Mouse (Mus musculus) stomach, embryonic 14.5 days (tissue): Measurements from ENCODE around the gene Speer4d. TPM values are rescaled to one million over a fixed set of nuclear protein-coding genes. Genes with fewer than 3 reads are reported as not detected.
"Not testable (repeated sequence)": the region's sequence is repeated elsewhere in the genome, so short reads cannot be mapped to it uniquely, and the experiment has no call there.

Source experiments
- ATAC-seq: fragments of 200-750 bp; cut with Nextera tagmentation; 2 replicates; pipeline ENCODE4 v1.8.0; 2017; ENCODE audit warnings: low read depth, moderate TSS enrichment; ENCODE audit not compliant: insufficient number of reproducible peaks, insufficient read depth, low FRiP score
- H3K27ac ChIP-seq: fragments of 300-500 bp; sonication (generic); 2 replicates; pipeline ENCODE4 v1.5.1; 2014; ENCODE audit warnings: mild to moderate bottlenecking, low read length, moderate library complexity, mixed read lengths
- H3K27me3 ChIP-seq: fragments of 300-500 bp; sonication (generic); 2 replicates; pipeline ENCODE4 v1.6.1; 2014; ENCODE audit warnings: low read length, control low read depth, mixed read lengths; ENCODE audit not compliant: control insufficient read depth, insufficient read depth
- H3K36me3 ChIP-seq: fragments of 300-500 bp; sonication (generic); 2 replicates; pipeline ENCODE4 v1.6.1; 2014; ENCODE audit warnings: mild to moderate bottlenecking, control low read depth, low read length, moderate library complexity, mixed read lengths; ENCODE audit not compliant: control insufficient read depth, insufficient read depth
- H3K4me1 ChIP-seq: fragments of 300-500 bp; sonication (generic); 2 replicates; pipeline ENCODE4 v1.6.1; 2014; ENCODE audit warnings: low read length, control low read depth, mixed read lengths; ENCODE audit not compliant: control insufficient read depth, insufficient read depth
- H3K4me2 ChIP-seq: fragments of 300-500 bp; sonication (generic); replicated peaks from 2 replicates; pipeline ENCODE4 v1.6.1; 2014; ENCODE audit warnings: low read depth, low read length, control low read depth
- H3K4me3 ChIP-seq: fragments of 300-500 bp; sonication (generic); 2 replicates; pipeline ENCODE4 v1.5.1; 2014; ENCODE audit warnings: low read depth, low read length, control low read depth
- H3K9ac ChIP-seq: fragments of 300-500 bp; sonication (generic); replicated peaks from 2 replicates; pipeline ENCODE4 v1.6.1; 2014; ENCODE audit warnings: low read depth, mild to moderate bottlenecking, control low read depth, low read length, moderate library complexity, mixed read lengths
- H3K9me3 ChIP-seq: fragments of 300-500 bp; sonication (generic); 2 replicates; pipeline ENCODE4 v1.6.1; 2016; ENCODE audit warnings: low read depth, low read length, control low read depth; ENCODE audit not compliant: control insufficient read depth
- WGBS: fragments of 180-500 bp; shearing (Covaris S2); extraction: QIAGEN DNeasy Blood & Tissue Kit; methylation state at CpG from one replicate; pipeline ENCODE4 v1.1.7; 2014; 5-methylcytosine and 5-hydroxymethylcytosine counted together
- polyA plus RNA-seq: library from polyadenylated mRNA; unstranded; fragments of >200 nt; fragmentation: Nextera tagmentation; extraction: Ambion mirVana; gene quantifications from 2 replicates; pipeline ENCODE4 v1.2.1, GENCODE M21; 2014

Gene Speer4d
- polyA plus RNA-seq, 1 experiment from 2014 or later: not detected

GRCm38 (mm10) chr5:15630068-15630467 lies 11.2 kb downstream of the Speer4d start:
- 30% methylated on average over 5 of the region's 5 CpGs for WGBS

GRCm38 (mm10) chr5:15637637-15638036 lies 18.8 kb downstream of the Speer4d start:
- WGBS: 65% methylated on average over 2 of the region's 2 CpGs
- not testable (repeated sequence) for H3K9ac ChIP-seq, H3K27ac ChIP-seq, H3K36me3 ChIP-seq, H3K4me1 ChIP-seq, H3K4me2 ChIP-seq, H3K9me3 ChIP-seq, H3K27me3 ChIP-seq, H3K4me3 ChIP-seq
- 0 out of 2 replicates have a peak, but pooled peaks have one; percentile 63 for ATAC-seq

More at GRCm38 (mm10) chr5:15630068-15630467, 11.2 kb downstream of the Speer4d start:
- not testable (repeated sequence) for H3K9me3 ChIP-seq, H3K4me1 ChIP-seq, H3K27ac ChIP-seq, H3K4me3 ChIP-seq, H3K9ac ChIP-seq, ATAC-seq, H3K4me2 ChIP-seq, H3K27me3 ChIP-seq, H3K36me3 ChIP-seq

- WGBS: 29% methylated on average over 6 of the region's 6 CpGs
- H3K4me2 ChIP-seq, H3K4me3 ChIP-seq, H3K27ac ChIP-seq, H3K36me3 ChIP-seq, H3K9me3 ChIP-seq, H3K4me1 ChIP-seq, ATAC-seq, H3K27me3 ChIP-seq, H3K9ac ChIP-seq: not testable (repeated sequence)
Measured at GRCm38 (mm10) chr5:15645707-15646106, 26.8 kb downstream of the Speer4d start.

- H3K4me3 ChIP-seq, H3K4me2 ChIP-seq, ATAC-seq, H3K9me3 ChIP-seq, H3K27me3 ChIP-seq, H3K27ac ChIP-seq, H3K9ac ChIP-seq, H3K36me3 ChIP-seq, H3K4me1 ChIP-seq: not testable (repeated sequence)
- WGBS: 86% methylated on average over 2 of the region's 2 CpGs
Measured at GRCm38 (mm10) chr5:15652334-15652733, 33.5 kb downstream of the Speer4d start.

- not testable (repeated sequence) for ATAC-seq, H3K9ac ChIP-seq, H3K4me1 ChIP-seq, H3K9me3 ChIP-seq, H3K4me2 ChIP-seq, H3K27me3 ChIP-seq, H3K36me3 ChIP-seq, H3K27ac ChIP-seq, H3K4me3 ChIP-seq
- WGBS: 71% methylated on average over 1 of the region's 1 CpGs
Measured at GRCm38 (mm10) chr5:15656959-15657358, 38.1 kb downstream of the Speer4d start, which contains the start of gene 4930572O03Rik. Gene 4930572O03Rik, minus strand, starts transcription at chr5:15657059.

GRCm38 (mm10) chr5:15663847-15664246 lies 45.0 kb downstream of the Speer4d start:
- not testable (repeated sequence) for H3K4me2 ChIP-seq, ATAC-seq, H3K27ac ChIP-seq, H3K4me1 ChIP-seq, H3K4me3 ChIP-seq, H3K27me3 ChIP-seq, H3K36me3 ChIP-seq, H3K9ac ChIP-seq, H3K9me3 ChIP-seq
- WGBS: 74% methylated on average over 7 of the region's 7 CpGs

DNA sequence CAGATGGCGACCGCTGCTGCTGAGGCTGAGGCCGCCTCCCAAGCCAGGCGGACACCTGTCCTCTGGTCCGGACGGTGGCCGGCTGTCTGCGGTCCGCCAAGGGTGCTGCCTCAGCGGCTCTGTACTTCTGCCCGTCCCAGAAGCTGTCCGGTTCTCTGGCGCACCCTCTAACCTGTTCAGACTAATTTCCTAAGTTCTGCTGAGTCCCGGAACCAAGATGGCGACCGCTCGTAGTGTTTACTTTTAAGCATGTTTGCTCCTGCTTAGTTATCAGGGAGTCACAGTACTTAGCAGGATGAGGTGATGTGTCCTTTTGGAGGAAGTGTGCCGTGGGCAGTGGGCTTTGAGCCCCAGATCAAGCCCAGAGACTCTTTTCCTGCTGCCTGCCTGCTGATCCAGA lies 51.9 kb downstream of the Speer4d start:
- peak; percentile 42; the same call in 1 of the 2 replicates for ATAC-seq
- H3K27ac ChIP-seq, H3K27me3 ChIP-seq, H3K36me3 ChIP-seq, H3K9me3 ChIP-seq, H3K9ac ChIP-seq, H3K4me1 ChIP-seq, H3K4me2 ChIP-seq, H3K4me3 ChIP-seq: not testable (repeated sequence)
- WGBS: 85% methylated on average over 7 of the region's 18 CpGs

Other genes with a start within 250 kb of the Speer4d start
- not detected in 2 replicates for gene Gm21149, start 142.5 kb upstream of the Speer4d start, polyA plus RNA-seq
- not detected in 2 replicates for gene Gm21190, start 89.8 kb upstream of the Speer4d start, polyA plus RNA-seq
- not detected in 2 replicates for gene Gm21083, start 41.7 kb upstream of the Speer4d start, polyA plus RNA-seq
- not detected in 2 replicates for gene 4930572O03Rik, start 38.0 kb downstream of the Speer4d start, polyA plus RNA-seq
- gene Speer4c, start 95.2 kb downstream of the Speer4d start, polyA plus RNA-seq: not detected in 2 replicates